Mouse (Mus musculus) hindbrain, embryonic 13.5 days (tissue): ENCODE measurements around the gene Pla2g1b. TPM values are rescaled to one million over a fixed set of nuclear protein-coding genes. Genes with fewer than 3 reads are reported as not detected.

Experiments used
- ATAC-seq: fragments of 200-750 bp; cut with Nextera tagmentation; 2 replicates; pipeline ENCODE4 v1.8.0; 2017; ENCODE audit warnings: moderate TSS enrichment; ENCODE audit not compliant: low FRiP score
- H3K27ac ChIP-seq: fragments of 300-500 bp; sonication (generic); 2 replicates; pipeline ENCODE4 v1.5.1; 2015; ENCODE audit warnings: inconsistent platforms, mild to moderate bottlenecking, moderate library complexity
- H3K27me3 ChIP-seq: fragments of 300-500 bp; sonication (generic); 2 replicates; pipeline ENCODE4 v1.6.1; 2015; ENCODE audit warnings: mild to moderate bottlenecking, inconsistent platforms
- H3K36me3 ChIP-seq: fragments of 300-500 bp; sonication (generic); 2 replicates; pipeline ENCODE4 v1.6.1; 2015; ENCODE audit warnings: mild to moderate bottlenecking, inconsistent platforms
- H3K4me1 ChIP-seq: fragments of 300-500 bp; sonication (generic); replicated peaks from 2 replicates; pipeline ENCODE4 v1.6.1; 2015; ENCODE audit warnings: inconsistent platforms
- H3K4me2 ChIP-seq: fragments of 300-500 bp; sonication (generic); 2 replicates; pipeline ENCODE4 v1.6.1; 2015; ENCODE audit warnings: inconsistent platforms, mild to moderate bottlenecking, moderate library complexity
- H3K4me3 ChIP-seq: fragments of 300-500 bp; sonication (generic); 2 replicates; pipeline ENCODE4 v1.5.1; 2015; ENCODE audit warnings: mild to moderate bottlenecking, inconsistent platforms
- H3K9ac ChIP-seq: fragments of 300-500 bp; sonication (generic); 2 replicates; pipeline ENCODE4 v1.6.1; 2015; ENCODE audit warnings: mild to moderate bottlenecking, inconsistent platforms
- H3K9me3 ChIP-seq: fragments of 300-500 bp; sonication (generic); 2 replicates; pipeline ENCODE4 v1.6.1; 2016; ENCODE audit warnings: inconsistent platforms
- WGBS: fragments of 180-500 bp; shearing (Covaris S2); methylation state at CpG from one replicate; pipeline ENCODE4 v1.1.7; 2015; 5-methylcytosine and 5-hydroxymethylcytosine counted together
- polyA plus RNA-seq: library from polyadenylated mRNA; unstranded; fragments of >200 nt; fragmentation: Nextera tagmentation; extraction: Ambion mirVana; gene quantifications from 2 replicates; pipeline ENCODE4 v1.2.1, GENCODE M21; 2015

Pla2g1b gene
- polyA plus RNA-seq, 1 experiment from 2014 or later: not detected

- H3K4me3 ChIP-seq: no peak overlapping the region
- H3K4me2 ChIP-seq: no peak overlapping the region
- peaks cover 52% of the 10 kb centered on the region for H3K36me3 ChIP-seq
- H3K4me1 ChIP-seq: no peaks in the 10 kb centered on the region
- no peak overlapping the region for H3K9ac ChIP-seq
- no peaks in the 10 kb centered on the region for H3K9me3 ChIP-seq
- 0 out of 2 replicates have a peak, but pooled peaks have one; percentile 20 for ATAC-seq
- no peaks in the 10 kb centered on the region for H3K27me3 ChIP-seq
- peak overlapping the region; percentile 26; the same call in 1 of the 2 replicates for H3K27ac ChIP-seq
- 83% methylated on average over 12 of the region's 12 CpGs for WGBS
These were observed 11.5 kb upstream of the Pla2g1b start for GRCm38 (mm10) chr5:115454422-115455090.

DNA sequence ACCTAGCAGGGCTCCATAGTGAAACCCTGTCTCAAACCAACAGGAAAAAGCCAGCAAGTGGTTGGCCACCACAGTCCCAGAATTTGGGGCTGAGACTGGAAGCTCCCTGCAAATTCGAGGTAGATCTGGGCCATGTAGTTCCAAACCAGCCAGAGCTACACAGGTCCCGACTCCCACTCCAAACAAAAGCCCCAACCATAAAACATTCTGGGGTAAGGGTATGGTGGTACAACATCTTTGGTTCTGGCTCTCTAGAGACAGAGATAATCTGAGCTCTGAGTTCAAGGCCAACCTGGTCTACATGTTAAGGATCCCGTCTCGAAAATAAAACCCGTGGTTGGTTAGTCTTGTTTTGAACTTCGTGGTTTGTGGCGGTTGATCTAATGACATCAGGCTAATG, 10.2 kb upstream of the Pla2g1b start:
- peaks cover 39% of the 10 kb centered on the region for H3K36me3 ChIP-seq
- no peak for ATAC-seq

GRCm38 (mm10) chr5:115458918-115459317, 7.1 kb upstream of the Pla2g1b start:
- ATAC-seq: no peak
- no peaks in the 10 kb centered on the region for H3K9me3 ChIP-seq
- peaks cover 11% of the 10 kb centered on the region for H3K36me3 ChIP-seq
- H3K27me3 ChIP-seq: no peaks in the 10 kb centered on the region
- no peak overlapping the region for H3K9ac ChIP-seq
- no peak overlapping the region for H3K27ac ChIP-seq
- no peak overlapping the region for H3K4me2 ChIP-seq
- no peak overlapping the region for H3K4me3 ChIP-seq
- H3K4me1 ChIP-seq: no peaks in the 10 kb centered on the region
- WGBS: 74% methylated on average over 13 of the region's 13 CpGs

More for the DNA sequence above, 10.2 kb upstream of the Pla2g1b start:
- WGBS: 81% methylated on average over 7 of the region's 7 CpGs
- no peak overlapping the region for H3K4me3 ChIP-seq
- H3K9me3 ChIP-seq: no peaks in the 10 kb centered on the region
- H3K27me3 ChIP-seq: no peaks in the 10 kb centered on the region
- H3K9ac ChIP-seq: no peak overlapping the region
- no peaks in the 10 kb centered on the region for H3K4me1 ChIP-seq
- no peak overlapping the region for H3K27ac ChIP-seq
- H3K4me2 ChIP-seq: no peak overlapping the region

DNA sequence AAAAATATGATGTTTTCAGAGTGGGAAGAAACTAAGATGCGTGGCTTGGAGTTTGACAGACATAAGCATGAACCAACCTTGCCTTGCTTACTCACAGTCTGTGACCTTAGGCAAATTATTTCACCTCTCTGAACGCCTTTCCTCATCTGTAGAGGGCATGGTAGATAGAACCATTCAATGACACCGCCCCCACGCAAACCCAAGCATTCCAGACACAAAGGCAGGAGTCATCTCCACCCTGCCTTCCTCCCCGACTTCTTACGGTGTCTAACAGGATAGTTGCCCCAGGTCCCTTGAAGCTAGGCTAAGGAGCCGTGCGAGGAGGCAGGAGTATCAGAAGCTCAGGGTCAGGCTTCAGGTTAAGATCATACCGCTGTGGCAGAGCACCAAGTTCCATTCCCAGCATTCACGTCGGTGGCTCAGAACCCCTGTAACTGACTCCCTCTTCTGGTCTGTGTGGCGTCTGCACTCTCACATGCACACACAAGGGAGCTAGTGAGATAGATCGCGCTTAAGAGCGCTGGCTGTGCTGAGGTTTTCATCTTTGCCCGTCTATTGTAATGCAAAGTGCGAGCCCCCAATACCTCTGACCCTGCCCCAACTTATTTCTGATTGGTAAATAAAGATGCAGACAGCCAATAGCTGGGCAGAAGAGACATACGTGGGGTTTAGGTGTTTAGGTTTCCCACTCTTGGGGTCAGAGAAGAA, 1.5 kb upstream of the Pla2g1b start:
- Histone ChIP-seq H3K27ac (no peak overlapping the region), H3K9me3 (no peaks in the 10 kb centered on the region)
- no peak for ATAC-seq

DNA sequence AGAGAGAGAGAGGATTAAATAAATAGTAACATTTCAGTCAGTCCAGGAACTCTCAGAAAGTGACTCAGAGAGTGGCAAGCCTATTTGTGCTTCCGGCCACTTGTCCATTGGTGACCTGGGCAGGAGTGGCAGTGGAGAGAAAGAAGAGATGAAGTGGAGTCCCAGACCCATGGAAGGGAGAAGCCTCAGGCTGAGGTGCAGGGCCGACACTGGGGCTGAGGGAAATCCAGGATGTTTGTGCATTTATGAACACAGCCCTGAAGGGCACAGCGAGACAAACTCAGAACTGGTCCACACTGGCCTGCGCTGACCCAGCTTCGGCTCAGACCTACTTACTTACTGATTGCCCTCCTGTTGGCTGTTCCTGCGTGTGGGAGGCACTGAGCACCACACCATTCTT, 3.7 kb downstream of the Pla2g1b start:
- Histone ChIP-seq H3K9me3 (no peaks in the 10 kb centered on the region), H3K27me3 (0 out of 2 replicates have a peak, but pooled peaks cover 3% of the 10 kb centered on the region), H3K4me3 (no peak overlapping the region), H3K9ac (no peak overlapping the region), H3K36me3 (no peaks in the 10 kb centered on the region), H3K4me1 (peaks cover 6% of the 10 kb centered on the region; the same call in 1 of the 2 replicates), H3K4me2 (no peak overlapping the region), H3K27ac (no peak overlapping the region)
- WGBS: 74% methylated on average over 6 of the region's 6 CpGs
- no peak for ATAC-seq

More for the DNA sequence above, 1.5 kb upstream of the Pla2g1b start:
- Histone ChIP-seq H3K9ac (no peak overlapping the region), H3K36me3 (no peaks in the 10 kb centered on the region), H3K4me2 (no peak overlapping the region), H3K4me3 (no peak overlapping the region), H3K4me1 (no peaks in the 10 kb centered on the region), H3K27me3 (no peaks in the 10 kb centered on the region)
- WGBS: 80% methylated on average over 18 of the region's 18 CpGs

GRCm38 (mm10) chr5:115470766-115471531, 4.9 kb downstream of the Pla2g1b start:
- 0 out of 2 replicates have a peak, but pooled peaks cover 3% of the 10 kb centered on the region for H3K27me3 ChIP-seq
- H3K4me1 ChIP-seq: peaks cover 11% of the 10 kb centered on the region; the same call in 1 of the 2 replicates
- H3K4me3 ChIP-seq: peak overlapping the region; percentile 7; the same call in 1 of the 2 replicates
- no peaks in the 10 kb centered on the region for H3K9me3 ChIP-seq
- no peak for ATAC-seq
- peak overlapping the region; percentile 26 for H3K4me2 ChIP-seq
- H3K9ac ChIP-seq: no peak overlapping the region
- no peak overlapping the region for H3K27ac ChIP-seq
- H3K36me3 ChIP-seq: no peaks in the 10 kb centered on the region
- 34% methylated on average over 20 of the region's 20 CpGs for WGBS

- ATAC-seq: no peak
- Histone ChIP-seq H3K27me3 (0 out of 2 replicates have a peak, but pooled peaks cover 3% of the 10 kb centered on the region), H3K27ac (no peak overlapping the region), H3K9me3 (no peaks in the 10 kb centered on the region), H3K36me3 (peaks cover 8% of the 10 kb centered on the region), H3K4me1 (peaks cover 14% of the 10 kb centered on the region; the same call in 1 of the 2 replicates), H3K4me2 (no peak overlapping the region), H3K9ac (no peak overlapping the region), H3K4me3 (no peak overlapping the region)
- 78% methylated on average over 10 of the region's 10 CpGs for WGBS
These were observed 7.1 kb downstream of the Pla2g1b start for GRCm38 (mm10) chr5:115473191-115473590.

DNA sequence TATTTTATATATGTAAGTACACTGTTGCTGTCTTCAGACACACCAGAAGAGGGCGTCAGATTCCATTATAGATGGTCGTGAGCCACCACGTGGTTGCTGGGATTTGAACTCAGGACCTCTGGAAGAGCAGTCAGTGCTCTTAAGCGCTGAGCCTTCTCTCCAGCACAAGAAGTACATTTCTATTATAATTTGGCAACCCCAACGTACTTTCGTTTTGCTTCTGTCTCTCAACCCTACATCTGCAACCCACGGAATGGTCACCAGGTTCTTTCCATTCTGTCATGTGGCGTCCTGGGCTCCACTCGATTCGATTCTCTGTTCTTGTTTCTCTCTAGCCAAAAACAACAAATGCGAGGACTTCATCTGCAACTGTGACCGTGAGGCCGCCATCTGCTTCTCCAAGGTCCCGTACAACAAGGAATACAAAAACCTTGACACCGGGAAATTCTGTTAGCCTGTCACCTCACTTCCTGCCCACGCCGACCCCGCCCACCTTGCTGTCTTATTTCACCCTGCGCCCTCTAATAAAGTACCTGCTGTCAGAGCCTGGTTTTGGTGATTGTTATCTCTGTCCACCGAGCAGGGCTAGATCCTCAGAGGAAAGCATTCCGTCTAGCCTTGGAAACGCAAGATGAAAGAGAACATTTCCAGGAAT, 8.2 kb downstream of the Pla2g1b start:
- Histone ChIP-seq H3K36me3 (peaks cover 9% of the 10 kb centered on the region), H3K9ac (no peak overlapping the region), H3K27me3 (0 out of 2 replicates have a peak, but pooled peaks cover 3% of the 10 kb centered on the region), H3K4me1 (peaks cover 14% of the 10 kb centered on the region; the same call in 1 of the 2 replicates), H3K4me2 (no peak overlapping the region), H3K4me3 (no peak overlapping the region), H3K27ac (no peak overlapping the region), H3K9me3 (no peaks in the 10 kb centered on the region)
- no peak for ATAC-seq
- WGBS: 77% methylated on average over 22 of the region's 22 CpGs

GRCm38 (mm10) chr5:115475337-115476106, 9.5 kb downstream of the Pla2g1b start:
- Histone ChIP-seq H3K27me3 (peaks cover 8% of the 10 kb centered on the region), H3K4me1 (peaks cover 18% of the 10 kb centered on the region; the same call in 1 of the 2 replicates), H3K27ac (peak overlapping the region; percentile 56; the same call in 1 of the 2 replicates), H3K9ac (peak overlapping the region; percentile 65), H3K4me3 (peak overlapping the region; percentile 41), H3K4me2 (peak overlapping the region; percentile 54), H3K36me3 (peaks cover 11% of the 10 kb centered on the region), H3K9me3 (no peaks in the 10 kb centered on the region)
- 15% methylated on average over 22 of the region's 22 CpGs for WGBS
- ATAC-seq: peak; percentile 65

DNA sequence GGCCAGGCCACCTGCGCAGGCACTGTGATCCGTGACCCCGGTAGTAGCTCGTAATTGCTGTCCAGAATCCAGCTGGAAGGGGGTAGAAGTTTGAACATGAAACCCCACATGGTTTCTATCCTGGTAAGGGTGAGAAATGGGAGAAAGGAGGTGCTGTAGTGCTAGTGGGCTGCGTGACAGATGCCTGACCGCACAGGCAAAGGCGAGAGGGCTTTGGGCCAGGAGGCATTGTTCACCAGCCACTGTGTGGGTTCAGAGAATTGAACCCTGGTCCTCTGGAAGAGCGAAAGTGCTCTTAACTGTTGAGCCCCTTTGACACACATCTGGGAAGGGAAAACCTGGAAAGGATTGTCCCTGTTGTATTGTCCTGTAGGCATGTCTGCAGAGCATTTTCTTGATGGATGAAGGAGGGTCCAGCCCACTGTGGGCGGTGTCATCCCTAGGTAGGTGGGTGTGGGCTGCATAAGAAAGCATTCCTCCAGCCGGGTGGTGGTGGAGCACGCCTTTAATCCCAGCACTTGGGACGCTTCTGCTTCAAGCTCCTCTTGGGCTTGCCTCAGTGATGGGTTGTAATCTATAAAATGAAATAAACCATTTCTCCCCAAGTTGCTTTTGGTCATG, 10.2 kb downstream of the Pla2g1b start:
- Histone ChIP-seq H3K4me3 (peak overlapping the region; percentile 41), H3K9me3 (no peaks in the 10 kb centered on the region), H3K4me2 (peak overlapping the region; percentile 54), H3K9ac (peak overlapping the region; percentile 65; the same call in 1 of the 2 replicates), H3K27ac (peak overlapping the region; percentile 48; the same call in 1 of the 2 replicates), H3K27me3 (peaks cover 15% of the 10 kb centered on the region), H3K4me1 (peaks cover 12% of the 10 kb centered on the region; the same call in 1 of the 2 replicates), H3K36me3 (peaks cover 11% of the 10 kb centered on the region)
- ATAC-seq: peak; percentile 29; the same call in 1 of the 2 replicates
- 36% methylated on average over 12 of the region's 12 CpGs for WGBS
